Mouse (Mus musculus): ENCODE results near the gene Tmem274.

DNA sequence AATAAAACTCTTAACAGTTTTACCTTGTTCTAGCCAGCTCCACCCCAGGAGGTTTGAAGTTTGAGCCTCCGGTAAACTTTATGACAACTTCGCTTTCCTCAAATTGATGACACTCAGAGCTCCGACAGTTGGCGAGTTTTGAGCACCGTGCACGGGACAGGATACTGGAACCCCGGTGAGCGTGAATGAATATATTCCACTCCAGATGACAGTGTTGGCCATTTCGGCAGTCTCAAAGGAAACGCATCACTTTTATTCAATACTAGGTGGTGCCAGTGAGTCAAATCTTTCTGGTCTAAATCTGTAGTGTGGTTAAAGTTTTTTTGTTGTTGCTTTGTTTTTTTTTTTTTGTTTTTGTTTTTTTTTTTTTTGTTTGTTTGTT lies 8.6 kb downstream of the Tmem274 start:
- TF ChIP-seq POLR2A (IDR thresholded peaks at IDR 0.05; ENCODE audit: low read depth, low read length) (no peak), CTCF (conservative IDR thresholded peaks at IDR 0.05; ENCODE audit: insufficient read depth, insufficient read length, low read depth, low read length) (peak; percentile 21; the same call in 1 of the 2 replicates)

Data from kidney, adult 2 months (tissue).